Mouse (Mus musculus) E14TG2a.4 (cell line): ENCODE measurements at regions not wholly inside any gene's neighbourhood (a gene's known extent, or its start where the extent isn't known, plus 50 kb on each side); places are given as distances from the start of the nearest gene placed in this dataset.

ENCODE experiments used
- CTCF ChIP-seq: conservative IDR thresholded peaks from 2 replicates; pipeline ENCODE4 v1.5.1; 2014; ENCODE audit warnings: low read length
- NANOG ChIP-seq: IDR thresholded peaks from 2 replicates; pipeline ENCODE4 v1.6.1; 2014; ENCODE audit warnings: borderline replicate concordance, low read length, mixed read lengths

DNA sequence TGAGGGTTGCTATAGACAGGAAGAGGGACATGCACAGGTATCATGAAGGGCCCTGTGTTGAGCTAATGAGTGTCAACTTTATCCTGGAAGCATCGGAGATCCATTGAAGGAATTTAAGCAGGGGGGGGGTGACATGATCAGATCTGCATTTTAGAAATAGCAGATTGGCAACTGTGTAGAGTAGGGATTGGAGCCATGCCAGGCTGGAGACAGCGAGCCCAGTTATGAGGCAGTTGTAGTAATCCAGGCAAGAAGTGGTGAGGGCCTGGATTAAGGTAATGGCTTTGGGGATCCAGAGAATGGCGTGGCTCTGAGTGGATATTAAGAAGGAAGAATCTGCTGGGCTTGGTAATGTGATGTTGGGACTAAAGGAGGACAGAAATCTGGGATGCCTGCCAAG lies 528.5 kb downstream of the Fgf9 start:
- TF ChIP-seq CTCF: no peak
- TF ChIP-seq NANOG: no peak
